Mouse (Mus musculus) heart, embryonic 15.5 days (tissue): ENCODE results near the gene Kcnab3. TPM values are rescaled to one million over a fixed set of nuclear protein-coding genes. Genes with fewer than 3 reads are reported as not detected.
"Not testable (repeated sequence)": the region's sequence is repeated elsewhere in the genome, so short reads cannot be mapped to it uniquely, and the experiment has no call there.

Experiments used
- ATAC-seq: fragments of 200-750 bp; cut with Nextera tagmentation; replicated peaks from 2 replicates; pipeline ENCODE4 v1.8.0; 2017; ENCODE audit warnings: low read depth, moderate TSS enrichment; ENCODE audit not compliant: insufficient number of reproducible peaks, insufficient read depth, low FRiP score
- H3K27ac ChIP-seq: fragments of 300-500 bp; sonication (generic); 2 replicates; pipeline ENCODE4 v1.5.1; 2015; ENCODE audit warnings: mild to moderate bottlenecking, inconsistent platforms
- H3K27me3 ChIP-seq: fragments of 300-500 bp; sonication (generic); 2 replicates; pipeline ENCODE4 v1.6.1; 2015; ENCODE audit warnings: inconsistent platforms
- H3K36me3 ChIP-seq: fragments of 300-500 bp; sonication (generic); 2 replicates; pipeline ENCODE4 v1.6.1; 2015; ENCODE audit warnings: mild to moderate bottlenecking, inconsistent platforms
- H3K4me1 ChIP-seq: fragments of 300-500 bp; sonication (generic); replicated peaks from 2 replicates; pipeline ENCODE4 v1.6.1; 2015; ENCODE audit warnings: inconsistent platforms
- H3K4me2 ChIP-seq: fragments of 300-500 bp; sonication (generic); 2 replicates; pipeline ENCODE4 v1.6.1; 2015; ENCODE audit warnings: inconsistent platforms, mild to moderate bottlenecking, moderate library complexity
- H3K4me3 ChIP-seq: fragments of 300-500 bp; sonication (generic); 2 replicates; pipeline ENCODE4 v1.5.1; 2015; ENCODE audit warnings: mild to moderate bottlenecking, inconsistent platforms
- H3K9ac ChIP-seq: fragments of 300-500 bp; sonication (generic); 2 replicates; pipeline ENCODE4 v1.6.1; 2015; ENCODE audit warnings: mild to moderate bottlenecking, inconsistent platforms
- H3K9me3 ChIP-seq: fragments of 300-500 bp; sonication (generic); replicated peaks from 2 replicates; pipeline ENCODE4 v1.6.1; 2016; ENCODE audit warnings: inconsistent platforms
- WGBS: fragments of 180-500 bp; shearing (Covaris S2); methylation state at CpG from one replicate; pipeline ENCODE4 v1.1.7; 2015; ENCODE audit warnings: mixed read lengths; 5-methylcytosine and 5-hydroxymethylcytosine counted together
- polyA plus RNA-seq: library from polyadenylated mRNA; unstranded; fragments of >200 nt; fragmentation: Nextera tagmentation; extraction: Ambion mirVana; gene quantifications from 2 replicates; pipeline ENCODE4 v1.2.1, GENCODE M21; 2015

Kcnab3 gene
- 0.77 and 1.1 TPM in 2 replicates for polyA plus RNA-seq

DNA sequence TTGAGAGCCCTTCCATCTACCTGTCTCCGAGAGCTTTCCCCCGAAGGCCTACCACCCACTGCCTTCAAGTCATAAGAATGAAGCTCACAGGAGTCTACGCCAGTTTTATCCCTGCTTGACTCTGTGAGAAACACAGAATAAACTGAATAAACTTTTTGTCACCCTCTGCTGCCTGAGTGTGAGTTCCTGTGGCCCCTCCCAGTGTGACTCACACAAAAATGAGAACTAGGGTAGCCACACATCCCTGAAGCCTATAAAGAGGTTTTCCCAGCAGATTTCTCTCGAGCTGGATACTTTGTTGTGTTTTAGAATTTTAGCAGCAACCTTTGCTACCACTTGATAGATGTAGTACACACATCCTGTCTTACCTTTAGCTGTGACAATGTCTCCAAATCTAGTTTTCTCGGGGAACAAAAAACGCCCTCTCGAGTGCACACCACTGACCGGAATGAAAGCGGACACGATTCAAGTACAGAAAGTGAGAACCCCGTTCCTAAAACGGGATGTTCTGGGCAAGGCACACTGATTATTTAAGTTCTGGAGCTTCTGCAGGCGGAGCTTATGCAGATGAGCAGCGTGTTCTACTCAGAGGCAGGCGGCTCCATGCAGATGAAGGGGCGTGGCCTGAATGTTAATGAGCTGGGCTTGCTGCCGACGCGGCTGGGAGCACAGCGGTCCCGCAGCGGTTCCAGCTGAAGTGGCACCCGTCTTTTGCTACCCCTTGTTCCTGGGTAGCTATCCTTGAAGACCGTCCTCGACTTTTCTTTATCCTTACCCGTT is at the start of gene Kcnab3:
Gene Kcnab3, plus strand, starts transcription at position 631 of the 780 bp plus-strand sequence.
- H3K27ac ChIP-seq = peak within 1 kb of the TSS; percentile 42; the same call in 1 of the 2 replicates
- H3K9ac ChIP-seq = peak within 1 kb of the TSS; percentile 64
- H3K4me1 ChIP-seq = peaks cover 39% of the 10 kb centered on the region

GRCm38 (mm10) chr11:69277267-69277666 is 48.8 kb upstream of the Kcnab3 start:
- Histone ChIP-seq H3K4me2 (no peak overlapping the region), H3K4me3 (no peak overlapping the region), H3K27ac (no peak overlapping the region), H3K36me3 (no peaks in the 10 kb centered on the region), H3K9me3 (no peaks in the 10 kb centered on the region), H3K4me1 (0 out of 2 replicates have a peak, but pooled peaks cover 6% of the 10 kb centered on the region), H3K9ac (no peak overlapping the region), H3K27me3 (no peaks in the 10 kb centered on the region)
- 64% methylated on average over 5 of the region's 5 CpGs for WGBS
- ATAC-seq = no peak

More for the DNA sequence above, at the start of gene Kcnab3:
- Histone ChIP-seq H3K4me3 (peak within 1 kb of the TSS; percentile 57), H3K9me3 (no peaks in the 10 kb centered on the region), H3K27me3 (peaks cover 32% of the 10 kb centered on the region), H3K36me3 (no peaks in the 10 kb centered on the region), H3K4me2 (peak within 1 kb of the TSS; percentile 96)
- ATAC-seq = peak; percentile 67
- WGBS = 10% methylated on average over 26 of the region's 26 CpGs

DNA sequence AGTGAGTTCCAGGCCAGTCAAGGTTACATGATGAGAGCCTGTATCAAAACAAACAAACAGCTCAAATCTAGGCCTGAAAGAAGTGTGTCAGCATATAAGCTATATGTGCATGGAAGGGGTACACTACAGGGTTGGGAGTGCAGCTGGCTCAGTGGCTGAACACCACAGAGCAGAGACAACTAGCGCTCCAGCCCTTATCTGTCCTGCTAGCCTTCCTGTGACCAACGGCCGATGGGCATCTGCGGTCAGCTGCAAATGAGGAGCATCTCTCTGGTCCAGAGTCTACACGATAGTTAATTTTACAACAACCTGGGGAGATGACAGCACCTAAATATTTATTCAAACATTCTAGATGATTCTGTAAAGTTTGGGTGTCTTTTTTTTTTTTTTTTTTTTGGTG is 34.9 kb upstream of the Kcnab3 start:
- Histone ChIP-seq H3K9me3 (no peaks in the 10 kb centered on the region), H3K27me3 (no peaks in the 10 kb centered on the region), H3K27ac (no peak overlapping the region), H3K9ac (no peak overlapping the region), H3K4me1 (no peaks in the 10 kb centered on the region), H3K4me2 (no peak overlapping the region), H3K4me3 (no peak overlapping the region), H3K36me3 (no peaks in the 10 kb centered on the region)
- ATAC-seq = no peak
- 77% methylated on average over 5 of the region's 5 CpGs for WGBS

DNA sequence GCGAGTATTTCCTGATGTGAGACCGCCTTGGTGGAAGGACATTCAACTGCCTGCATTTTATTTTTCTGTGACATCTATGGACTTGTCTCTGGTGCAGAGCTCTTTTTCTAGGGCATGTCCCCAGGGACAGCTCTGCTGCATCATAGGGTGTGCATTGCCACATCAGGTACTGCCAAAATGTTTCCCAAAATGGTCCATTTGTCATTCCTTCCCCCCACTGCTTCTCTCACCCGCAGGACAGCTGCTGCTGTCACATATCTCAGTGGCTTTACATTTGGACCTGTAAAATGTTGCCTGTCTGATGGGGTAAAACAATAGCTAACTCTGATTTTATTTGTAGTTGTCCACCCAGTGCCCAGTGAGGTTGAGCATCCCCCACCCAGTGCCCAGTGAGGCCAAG is 30.8 kb upstream of the Kcnab3 start:
- no peak for ATAC-seq
- no peak overlapping the region for H3K9ac ChIP-seq
- WGBS = 84% methylated on average over 3 of the region's 3 CpGs
- H3K4me2 ChIP-seq = no peak overlapping the region
- no peak overlapping the region for H3K4me3 ChIP-seq
- 0 out of 2 replicates have a peak, but pooled peaks cover 5% of the 10 kb centered on the region for H3K36me3 ChIP-seq
- no peaks in the 10 kb centered on the region for H3K27me3 ChIP-seq
- H3K4me1 ChIP-seq = no peaks in the 10 kb centered on the region
- H3K9me3 ChIP-seq = no peaks in the 10 kb centered on the region
- no peak overlapping the region for H3K27ac ChIP-seq

GRCm38 (mm10) chr11:69297799-69298198 is 28.3 kb upstream of the Kcnab3 start:
- Histone ChIP-seq H3K9me3 (no peaks in the 10 kb centered on the region), H3K9ac (no peak overlapping the region), H3K27ac (no peak overlapping the region), H3K4me3 (no peak overlapping the region), H3K4me2 (no peak overlapping the region), H3K27me3 (no peaks in the 10 kb centered on the region), H3K36me3 (peaks cover 13% of the 10 kb centered on the region), H3K4me1 (no peaks in the 10 kb centered on the region)
- 70% methylated on average over 2 of the region's 2 CpGs for WGBS
- ATAC-seq = no peak

- H3K4me1 ChIP-seq = no peaks in the 10 kb centered on the region
- no peak overlapping the region for H3K27ac ChIP-seq
- peaks cover 16% of the 10 kb centered on the region for H3K36me3 ChIP-seq
- no peak overlapping the region for H3K4me3 ChIP-seq
- no peak overlapping the region for H3K9ac ChIP-seq
- ATAC-seq = no peak
- no peak overlapping the region for H3K4me2 ChIP-seq
- no peaks in the 10 kb centered on the region for H3K27me3 ChIP-seq
- 62% methylated on average over 7 of the region's 7 CpGs for WGBS
- H3K9me3 ChIP-seq = no peaks in the 10 kb centered on the region
Observed at GRCm38 (mm10) chr11:69298231-69298630, 27.8 kb upstream of the Kcnab3 start.

- no peak for ATAC-seq
- H3K36me3 ChIP-seq = peaks cover 40% of the 10 kb centered on the region
Observed at GRCm38 (mm10) chr11:69302817-69303216, 23.2 kb upstream of the Kcnab3 start.

DNA sequence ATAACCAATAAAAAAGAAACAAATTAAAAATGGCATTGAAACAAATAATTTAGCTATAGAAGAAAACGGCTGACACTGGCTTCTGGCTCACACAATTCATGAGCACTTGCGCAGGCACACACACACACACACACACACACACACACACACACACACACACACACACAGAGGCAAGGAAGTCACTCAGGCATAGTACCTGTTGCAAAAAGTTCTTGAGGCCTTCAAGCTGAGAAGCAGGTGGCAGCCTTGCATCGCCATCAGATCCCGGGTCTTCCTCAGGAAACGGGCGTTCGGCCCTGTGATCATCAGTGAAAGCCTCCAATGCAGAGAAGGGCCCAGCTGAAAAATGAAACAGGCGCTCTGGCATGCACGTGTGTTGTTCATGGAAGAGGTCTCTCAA is 20.8 kb upstream of the Kcnab3 start:
- Histone ChIP-seq H3K4me3 (no peak overlapping the region), H3K9me3 (no peaks in the 10 kb centered on the region), H3K4me2 (no peak overlapping the region), H3K36me3 (peaks cover 58% of the 10 kb centered on the region), H3K9ac (no peak overlapping the region), H3K4me1 (no peaks in the 10 kb centered on the region), H3K27ac (no peak overlapping the region), H3K27me3 (no peaks in the 10 kb centered on the region)
- ATAC-seq = no peak
- WGBS = 89% methylated on average over 9 of the region's 9 CpGs

More at GRCm38 (mm10) chr11:69302817-69303216, 23.2 kb upstream of the Kcnab3 start:
- Histone ChIP-seq H3K4me3 (no peak overlapping the region), H3K9ac (no peak overlapping the region), H3K27ac (no peak overlapping the region), H3K27me3 (no peaks in the 10 kb centered on the region), H3K9me3 (no peaks in the 10 kb centered on the region), H3K4me2 (no peak overlapping the region), H3K4me1 (no peaks in the 10 kb centered on the region)
- WGBS = 84% methylated on average over 7 of the region's 7 CpGs

DNA sequence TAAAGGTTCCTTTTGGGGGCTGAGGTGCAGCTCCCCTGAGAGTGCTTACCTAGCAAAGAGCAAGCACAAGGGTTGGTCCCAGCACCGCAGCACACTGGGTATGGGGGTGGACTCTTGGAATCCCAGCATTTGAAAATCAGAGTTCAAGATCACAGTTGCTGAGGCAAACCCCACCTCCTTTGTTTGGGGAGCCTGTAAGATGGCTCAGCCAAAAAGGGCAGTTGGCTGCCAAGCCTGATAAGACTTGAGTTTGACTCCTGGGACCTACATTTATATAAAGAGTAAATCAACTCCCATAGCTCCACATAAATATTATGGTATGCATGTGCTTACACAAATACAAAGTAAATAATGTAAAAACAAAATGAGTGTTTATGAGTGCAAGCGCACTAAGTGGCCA is 20.0 kb upstream of the Kcnab3 start:
- Histone ChIP-seq H3K9ac (no peak overlapping the region), H3K9me3 (no peaks in the 10 kb centered on the region), H3K36me3 (peaks cover 65% of the 10 kb centered on the region), H3K4me1 (no peaks in the 10 kb centered on the region), H3K27me3 (no peaks in the 10 kb centered on the region), H3K4me2 (no peak overlapping the region), H3K27ac (no peak overlapping the region), H3K4me3 (no peak overlapping the region)
- WGBS = 91% methylated on average over 2 of the region's 2 CpGs
- no peak for ATAC-seq

DNA sequence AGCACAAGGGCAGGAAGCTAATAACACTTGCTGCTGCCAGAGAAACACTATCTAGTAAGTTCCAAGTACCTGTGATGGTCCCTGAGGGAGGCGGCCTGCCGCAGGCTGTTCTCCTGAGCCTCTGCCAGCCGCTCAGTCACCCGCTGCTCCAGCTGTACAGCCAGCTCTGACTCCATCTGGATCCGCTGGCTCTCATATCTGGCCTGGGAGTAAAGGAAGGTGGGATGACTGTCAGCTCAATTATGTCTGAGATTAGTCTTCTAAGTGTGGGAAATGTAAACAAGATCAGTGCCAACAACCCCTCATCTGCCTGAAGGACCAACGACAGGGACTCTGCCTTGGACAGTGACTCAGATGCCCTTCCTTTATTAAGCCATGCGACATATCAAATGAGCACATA is 14.8 kb upstream of the Kcnab3 start:
- ATAC-seq = no peak
- no peaks in the 10 kb centered on the region for H3K27me3 ChIP-seq
- no peak overlapping the region for H3K27ac ChIP-seq
- H3K4me3 ChIP-seq = no peak overlapping the region
- no peak overlapping the region for H3K9ac ChIP-seq
- no peaks in the 10 kb centered on the region for H3K9me3 ChIP-seq
- WGBS = 64% methylated on average over 7 of the region's 7 CpGs
- no peaks in the 10 kb centered on the region for H3K4me1 ChIP-seq
- peaks cover 67% of the 10 kb centered on the region for H3K36me3 ChIP-seq
- H3K4me2 ChIP-seq = no peak overlapping the region

- no peak overlapping the region for H3K9ac ChIP-seq
- no peak overlapping the region for H3K27ac ChIP-seq
- H3K9me3 ChIP-seq = no peaks in the 10 kb centered on the region
- H3K4me2 ChIP-seq = no peak overlapping the region
- ATAC-seq = no peak
- H3K36me3 ChIP-seq = peaks cover 48% of the 10 kb centered on the region
- WGBS = 96% methylated on average over 6 of the region's 6 CpGs
- no peaks in the 10 kb centered on the region for H3K27me3 ChIP-seq
- H3K4me3 ChIP-seq = no peak overlapping the region
- H3K4me1 ChIP-seq = no peaks in the 10 kb centered on the region
Observed at GRCm38 (mm10) chr11:69316361-69316760, 9.7 kb upstream of the Kcnab3 start.

DNA sequence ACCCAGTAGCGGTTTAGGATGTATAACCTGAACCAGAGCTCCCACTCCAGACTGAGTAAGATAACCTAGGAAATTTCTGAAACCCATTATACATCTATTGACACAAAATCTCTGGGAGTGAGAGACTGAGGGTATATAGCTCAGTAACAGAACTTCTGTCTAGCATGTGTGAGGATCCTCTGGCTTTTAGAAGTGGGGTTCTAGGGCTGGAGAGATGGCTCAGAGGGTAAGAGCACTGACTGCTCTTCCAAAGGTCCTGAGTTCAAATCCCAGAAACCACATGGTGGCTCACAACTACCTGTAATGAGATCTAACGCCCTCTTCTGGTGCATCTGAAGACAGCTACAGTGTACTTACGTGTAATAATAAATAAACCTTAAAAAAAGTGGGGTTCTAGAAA is 8.1 kb upstream of the Kcnab3 start:
- H3K27me3 ChIP-seq, H3K9me3 ChIP-seq, H3K9ac ChIP-seq, H3K27ac ChIP-seq, H3K4me2 ChIP-seq, ATAC-seq, H3K4me3 ChIP-seq: not testable (repeated sequence)
- Histone ChIP-seq H3K4me1 (peaks cover 12% of the 10 kb centered on the region), H3K36me3 (peaks cover 45% of the 10 kb centered on the region)
- WGBS = 82% methylated on average over 3 of the region's 3 CpGs
